Mouse (Mus musculus) heart, adult 2 months (tissue): ENCODE measurements around the gene C6. TPM values are rescaled to one million over a fixed set of nuclear protein-coding genes. Genes with fewer than 3 reads are reported as not detected.

ENCODE experiments used
- DNase-seq, 2 experiments: peaks; one replicate each; pipeline ENCODE4 v3.0.0; 2021
- H3K27ac ChIP-seq: fragments of 200-600 bp; 2 replicates; pipeline ENCODE4 v1.8.1; 2022
- H3K27me3 ChIP-seq: fragments of 200-500 bp; 2 replicates; pipeline ENCODE4 v1.6.1; 2012; ENCODE audit warnings: mild to moderate bottlenecking, low read length, inconsistent platforms, mixed read lengths; ENCODE audit not compliant: control insufficient read depth, insufficient read depth
- H3K36me3 ChIP-seq: fragments of 200-500 bp; 2 replicates; pipeline ENCODE4 v1.6.1; 2012; ENCODE audit warnings: low read length, inconsistent platforms; ENCODE audit not compliant: control insufficient read depth, insufficient read depth
- H3K4me1 ChIP-seq: fragments of 200-500 bp; 2 replicates; pipeline ENCODE4 v1.6.1; 2011; ENCODE audit warnings: low read length; ENCODE audit not compliant: control insufficient read depth, insufficient read depth
- H3K4me3 ChIP-seq: fragments of 200-600 bp; 2 replicates; pipeline ENCODE4 v1.8.1; 2022
- H3K79me2 ChIP-seq: fragments of 200-500 bp; replicated peaks from 2 replicates; pipeline ENCODE4 v1.6.1; 2012; ENCODE audit warnings: mild to moderate bottlenecking, inconsistent platforms, low read length, moderate library complexity, mixed read lengths; ENCODE audit not compliant: control insufficient read depth, insufficient read depth
- H3K9ac ChIP-seq: fragments of 200-500 bp; 2 replicates; pipeline ENCODE4 v1.6.1; 2012; ENCODE audit warnings: low read depth, mild to moderate bottlenecking, control low read depth, inconsistent platforms, low read length, mixed read lengths
- CTCF ChIP-seq: fragments of 200-600 bp; IDR thresholded peaks from 2 replicates; pipeline ENCODE4 v1.8.1; 2022; ENCODE audit warnings: antibody characterized with exemption, mild to moderate bottlenecking, moderate library complexity
- EP300 ChIP-seq: fragments of 200-500 bp; IDR thresholded peaks from 2 replicates; pipeline ENCODE4 v1.6.1; 2011; ENCODE audit warnings: low read depth, low read length, control low read depth; ENCODE audit not compliant: insufficient read depth
- POLR2A ChIP-seq: fragments of 200-500 bp; IDR thresholded peaks from 2 replicates; pipeline ENCODE4 v1.6.1; 2011; ENCODE audit warnings: mild to moderate bottlenecking, low read depth, low read length, control low read depth; ENCODE audit not compliant: insufficient read depth
- WGBS: fragments of 180-500 bp; shearing (Covaris S2); methylation state at CpG from one replicate; pipeline ENCODE4 v1.1.7; 2018; 5-methylcytosine and 5-hydroxymethylcytosine counted together
- intact Hi-C: fragments of 180-260 bp; cut with DNase I; formaldehyde crosslinking; loops from one replicate; pipeline ENCODE4 v1.15.1; 2025
- polyA plus RNA-seq: library from polyadenylated mRNA; depleted of rRNA; stranded (reverse); fragments of >200 nt; gene quantifications from 2 replicates; pipeline ENCODE4 v1.2.3, GENCODE M21; 2012
- total RNA-seq, 2 experiments: library from RNA; stranded (reverse); gene quantifications; 2 replicates each; pipeline ENCODE4 v1.2.3; 2021

Gene C6
- total and polyA plus RNA-seq, 3 experiments: 0.06 to 0.27 (median 0.08) TPM

DNA sequence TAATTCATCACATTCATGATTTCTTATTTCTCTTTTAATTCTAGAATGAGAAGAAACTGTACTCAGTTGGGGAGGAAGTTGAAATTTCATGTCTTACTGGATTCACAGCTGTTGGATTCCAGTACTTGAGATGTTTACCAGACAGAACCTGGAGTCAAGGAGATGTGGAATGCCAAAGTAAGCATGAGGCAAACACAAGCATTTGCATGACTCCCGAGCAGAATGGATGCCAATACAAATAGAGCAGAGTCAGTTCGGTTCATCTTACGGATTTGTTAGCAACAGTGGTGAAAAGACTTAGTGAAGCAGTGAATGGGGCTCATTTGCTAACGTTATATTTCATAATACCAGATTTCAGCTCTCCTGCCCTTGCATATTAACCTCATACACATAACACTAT, 69.9 kb downstream of the C6 start:
- intact Hi-C loops: no loop called here
- Histone ChIP-seq H3K4me3 (no peak overlapping the region), H3K9ac (no peak overlapping the region), H3K36me3 (no peaks in the 10 kb centered on the region), H3K4me1 (no peaks in the 10 kb centered on the region), H3K79me2 (no peaks in the 10 kb centered on the region), H3K27ac (peak overlapping the region; percentile 6; the same call in 1 of the 2 replicates), H3K27me3 (no peaks in the 10 kb centered on the region)
- no peak for DNase-seq
- 48% methylated on average over 4 of the region's 4 CpGs for WGBS
- TF ChIP-seq CTCF: no peak
- no peak for TF ChIP-seq POLR2A
- TF ChIP-seq EP300: no peak

- TF ChIP-seq EP300: no peak
- no peak for TF ChIP-seq POLR2A
- TF ChIP-seq CTCF: no peak
- Histone ChIP-seq H3K4me1 (no peaks in the 10 kb centered on the region), H3K9ac (no peak overlapping the region), H3K79me2 (no peaks in the 10 kb centered on the region), H3K36me3 (no peaks in the 10 kb centered on the region), H3K27me3 (no peaks in the 10 kb centered on the region), H3K4me3 (no peak overlapping the region), H3K27ac (no peak overlapping the region)
- no peak for DNase-seq
- intact Hi-C loops: no loop called here
- 78% methylated on average over 2 of the region's 2 CpGs for WGBS
Observed at GRCm38 (mm10) chr15:4804256-4804655, 77.3 kb downstream of the C6 start.

- WGBS: 79% methylated on average over 5 of the region's 5 CpGs
- Histone ChIP-seq H3K27ac (no peak overlapping the region), H3K4me1 (no peaks in the 10 kb centered on the region), H3K9ac (no peak overlapping the region), H3K4me3 (no peak overlapping the region), H3K27me3 (no peaks in the 10 kb centered on the region), H3K36me3 (no peaks in the 10 kb centered on the region), H3K79me2 (no peaks in the 10 kb centered on the region)
- TF ChIP-seq POLR2A: no peak
- no peak for TF ChIP-seq EP300
- TF ChIP-seq CTCF: no peak
- no peak for DNase-seq
- intact Hi-C loops: no loop called here
Observed at GRCm38 (mm10) chr15:4808131-4808530, 81.2 kb downstream of the C6 start.

GRCm38 (mm10) chr15:4814976-4815375, 88.0 kb downstream of the C6 start:
- intact Hi-C loops: no loop called here
- WGBS: 89% methylated on average over 5 of the region's 5 CpGs
- H3K27ac ChIP-seq: no peak overlapping the region
- no peaks in the 10 kb centered on the region for H3K36me3 ChIP-seq
- H3K79me2 ChIP-seq: no peaks in the 10 kb centered on the region
- TF ChIP-seq POLR2A (no peak), EP300 (no peak), CTCF (no peak)
- no peaks in the 10 kb centered on the region for H3K4me1 ChIP-seq
- H3K27me3 ChIP-seq: no peaks in the 10 kb centered on the region
- no peak overlapping the region for H3K4me3 ChIP-seq
- DNase-seq: no peak
- H3K9ac ChIP-seq: no peak overlapping the region

DNA sequence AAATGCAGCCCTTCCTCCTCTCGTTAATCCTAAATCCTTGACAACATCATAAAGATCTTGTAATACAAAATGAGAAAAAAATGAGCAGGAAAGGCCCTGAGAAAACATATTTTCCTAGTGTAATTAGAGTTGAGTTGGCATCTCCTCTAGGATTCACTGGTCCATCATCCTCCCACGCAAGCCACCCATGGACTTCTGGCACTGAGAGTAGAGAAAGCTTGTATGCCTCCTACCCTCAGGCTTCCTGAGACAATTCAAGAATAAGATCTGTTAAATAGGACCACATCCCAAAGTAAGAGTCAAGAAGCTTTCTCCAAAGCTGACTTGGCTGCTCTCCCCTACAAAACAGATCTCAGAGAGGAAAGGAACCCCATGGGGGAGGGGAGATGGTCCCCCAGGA, 88.7 kb downstream of the C6 start:
- no peak for TF ChIP-seq EP300
- no peak for TF ChIP-seq POLR2A
- TF ChIP-seq CTCF: no peak
- no peak overlapping the region for H3K27ac ChIP-seq
- H3K4me3 ChIP-seq: no peak overlapping the region
- WGBS: 82% methylated on average over 2 of the region's 2 CpGs
- H3K9ac ChIP-seq: no peak overlapping the region
- H3K36me3 ChIP-seq: no peaks in the 10 kb centered on the region
- no peaks in the 10 kb centered on the region for H3K79me2 ChIP-seq
- intact Hi-C loops: no loop called here
- H3K27me3 ChIP-seq: no peaks in the 10 kb centered on the region
- no peaks in the 10 kb centered on the region for H3K4me1 ChIP-seq
- DNase-seq: no peak

GRCm38 (mm10) chr15:4816752-4817493, 89.9 kb downstream of the C6 start:
- H3K79me2 ChIP-seq: no peaks in the 10 kb centered on the region
- intact Hi-C loops: no loop called here
- H3K36me3 ChIP-seq: no peaks in the 10 kb centered on the region
- no peaks in the 10 kb centered on the region; the same call in 1 of the 2 replicates for H3K4me1 ChIP-seq
- H3K4me3 ChIP-seq: no peak overlapping the region
- no peaks in the 10 kb centered on the region for H3K27me3 ChIP-seq
- TF ChIP-seq POLR2A: no peak
- TF ChIP-seq CTCF: no peak
- TF ChIP-seq EP300: 0 out of 2 replicates have a peak, but pooled peaks have one; percentile 36
- 68% methylated on average over 10 of the region's 10 CpGs for WGBS
- H3K27ac ChIP-seq: peak overlapping the region; percentile 48
- no peak overlapping the region for H3K9ac ChIP-seq
- DNase-seq: peak; percentile 26 to 54
